Mouse (Mus musculus): ENCODE data around the gene Nudt17. TPM values are rescaled to one million over a fixed set of nuclear protein-coding genes. Genes with fewer than 3 reads are reported as not detected.
"Not testable (repeated sequence)": the region's sequence is repeated elsewhere in the genome, so short reads cannot be mapped to it uniquely, and the experiment has no call there.

Nudt17 gene
- 6.8 and 6.9 TPM in 2 replicates for polyA plus RNA-seq (2015; fragmentation: Nextera tagmentation; extraction: Ambion mirVana)

DNA sequence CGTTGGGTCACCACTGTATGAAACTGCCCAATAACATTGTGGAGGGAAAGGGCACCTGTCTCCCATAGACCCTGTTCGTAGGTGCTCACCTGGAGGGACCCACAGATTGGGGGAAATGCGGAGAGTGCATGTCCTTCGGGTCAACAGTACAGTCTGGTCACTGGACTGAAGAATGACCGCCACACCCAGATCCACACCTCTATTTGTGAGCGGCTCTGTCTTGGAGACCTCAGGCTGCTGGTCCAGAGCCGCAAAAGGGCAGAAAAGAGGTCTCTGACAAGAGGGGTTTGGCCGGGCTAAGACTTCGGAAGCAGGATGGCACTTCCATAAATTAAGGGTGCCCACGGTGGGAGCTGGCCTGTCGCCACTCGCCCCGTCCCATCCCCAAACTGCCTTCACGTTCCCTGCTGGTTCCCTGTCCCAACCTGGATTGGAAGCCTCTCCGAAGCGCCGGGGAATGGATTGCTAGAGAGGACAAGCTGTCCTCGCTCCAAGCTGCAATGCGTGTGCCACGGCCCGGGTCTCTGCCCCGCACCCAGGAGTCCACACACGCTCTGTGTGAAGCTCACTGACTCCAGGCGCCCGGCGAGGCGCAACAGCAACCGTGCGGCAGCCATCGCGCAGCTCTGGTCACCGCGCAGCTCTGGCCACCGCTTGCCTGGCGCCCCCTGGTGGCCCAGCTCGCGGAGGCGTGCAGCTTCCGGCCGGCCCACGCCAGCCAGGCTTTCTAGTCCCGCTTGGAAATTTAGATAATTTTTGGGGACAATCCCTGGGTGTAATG is at the start of gene Nudt17:
Nudt17 (minus strand) TSS at position 660 of the 781 bp plus-strand sequence.
- Histone ChIP-seq H3K4me2 (replicated peaks) (peak within 1 kb of the TSS; percentile 98), H3K27me3 (no peaks in the 10 kb centered on the region), H3K4me3 (peak within 1 kb of the TSS; percentile 60), H3K27ac (replicated peaks) (no peak within 1 kb of the TSS), H3K36me3 (peaks cover 38% of the 10 kb centered on the region), H3K4me1 (peaks cover 6% of the 10 kb centered on the region; the same call in 1 of the 2 replicates), H3K9ac (replicated peaks) (peak within 1 kb of the TSS; percentile 81), H3K9me3 (no peaks in the 10 kb centered on the region)
- ATAC-seq (replicated peaks) = peak; percentile 85
- WGBS = 5% methylated on average over 42 of the region's 42 CpGs

DNA sequence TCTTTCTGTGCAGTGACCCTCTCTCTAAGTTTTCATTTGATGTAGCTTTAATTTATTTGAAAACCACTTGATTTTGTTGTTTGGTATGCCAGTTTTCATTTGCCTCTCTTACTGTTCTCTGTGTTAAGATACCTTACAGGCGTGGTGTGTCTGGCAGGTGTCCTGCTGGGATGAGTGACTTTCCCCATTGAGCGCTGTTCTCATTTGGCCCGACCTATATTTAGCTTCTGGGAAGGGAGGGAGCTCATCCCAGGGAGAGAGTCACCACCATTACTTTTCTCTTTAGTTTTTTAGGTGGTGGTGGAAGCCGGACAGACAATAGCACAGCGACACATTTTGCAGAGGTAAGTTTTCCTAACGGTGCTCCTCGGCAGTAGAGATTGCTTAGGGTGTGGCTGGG is 49.3 kb upstream of the Nudt17 start:
- no peaks in the 10 kb centered on the region for H3K4me1 ChIP-seq
- no peaks in the 10 kb centered on the region for H3K9me3 ChIP-seq
- no peak overlapping the region for H3K9ac ChIP-seq (replicated peaks)
- WGBS = 57% methylated on average over 7 of the region's 7 CpGs
- no peaks in the 10 kb centered on the region for H3K36me3 ChIP-seq
- no peak overlapping the region for H3K4me2 ChIP-seq (replicated peaks)
- no peak overlapping the region for H3K4me3 ChIP-seq
- no peaks in the 10 kb centered on the region for H3K27me3 ChIP-seq
- no peak for ATAC-seq (replicated peaks)
- no peak overlapping the region for H3K27ac ChIP-seq (replicated peaks)

DNA sequence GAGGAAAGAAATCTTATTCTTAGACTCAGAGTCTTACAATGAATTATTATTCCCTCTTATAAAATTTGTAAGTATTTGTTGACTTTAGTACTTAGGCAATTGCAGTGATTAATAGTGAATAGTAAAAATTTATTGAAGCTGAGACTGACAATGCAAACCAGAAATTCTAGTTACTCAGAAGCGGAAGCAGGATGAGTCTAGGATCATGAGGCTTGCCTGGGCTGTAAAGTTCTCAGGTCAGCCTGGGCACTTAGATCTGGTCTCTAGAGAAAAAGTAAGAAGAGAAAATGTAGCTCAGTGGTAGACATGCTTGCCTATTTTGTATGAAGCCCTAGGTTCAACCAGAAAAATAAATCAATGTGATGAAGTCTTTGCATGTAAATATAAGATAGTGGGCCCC is 47.6 kb upstream of the Nudt17 start:
- Histone ChIP-seq H3K4me3 (no peak overlapping the region), H3K36me3 (no peaks in the 10 kb centered on the region), H3K27ac (replicated peaks) (no peak overlapping the region), H3K27me3 (no peaks in the 10 kb centered on the region), H3K9me3 (no peaks in the 10 kb centered on the region), H3K9ac (replicated peaks) (no peak overlapping the region), H3K4me2 (replicated peaks) (no peak overlapping the region), H3K4me1 (no peaks in the 10 kb centered on the region)
- WGBS = 100% methylated on average over 1 of the region's 1 CpGs
- no peak for ATAC-seq (replicated peaks)

DNA sequence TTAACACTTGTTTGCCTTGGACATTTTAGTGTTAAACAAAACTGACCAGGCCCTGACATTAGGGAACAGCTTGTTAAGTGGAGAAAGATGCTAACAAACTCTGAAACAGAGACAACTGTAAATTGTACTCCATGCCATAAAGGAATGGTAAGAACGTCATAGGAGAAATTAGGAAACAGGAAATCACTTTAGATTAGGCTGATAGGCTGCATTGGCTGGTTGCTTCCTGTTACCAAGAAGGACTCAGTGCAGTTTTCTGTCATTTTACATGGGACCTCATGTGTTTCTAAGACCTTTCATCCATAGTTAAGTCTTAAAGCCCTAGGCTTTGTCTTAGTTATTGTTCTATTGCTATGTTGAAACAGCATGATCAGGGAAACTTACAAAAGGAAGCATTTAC is 38.5 kb upstream of the Nudt17 start:
- Histone ChIP-seq H3K9ac (replicated peaks) (no peak overlapping the region), H3K27ac (replicated peaks) (no peak overlapping the region), H3K27me3 (no peaks in the 10 kb centered on the region), H3K4me3 (no peak overlapping the region), H3K36me3 (no peaks in the 10 kb centered on the region), H3K4me1 (no peaks in the 10 kb centered on the region), H3K4me2 (replicated peaks) (no peak overlapping the region), H3K9me3 (no peaks in the 10 kb centered on the region)
- no peak for ATAC-seq (replicated peaks)
- WGBS = 85% methylated on average over 1 of the region's 1 CpGs

DNA sequence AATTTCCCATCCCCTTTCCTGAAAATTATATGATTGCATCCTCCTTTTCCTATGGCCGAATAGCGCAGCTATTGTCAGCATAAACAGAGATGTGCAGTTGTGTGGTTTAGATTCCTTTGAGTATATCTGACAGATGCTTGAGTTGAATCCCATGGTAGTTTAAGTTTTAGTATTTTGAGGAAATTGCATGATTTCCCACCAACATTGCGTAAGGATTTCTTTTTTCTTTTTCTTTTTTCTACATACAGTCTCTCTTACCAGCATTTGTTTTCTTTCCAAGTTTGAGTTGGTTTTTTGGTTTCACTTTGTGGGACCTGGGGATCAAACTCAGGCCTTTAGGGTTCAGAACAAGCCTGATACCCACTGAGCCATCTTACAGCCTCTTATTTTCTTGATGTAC is 36.0 kb upstream of the Nudt17 start:
- no peak overlapping the region for H3K4me3 ChIP-seq
- no peak overlapping the region for H3K9ac ChIP-seq (replicated peaks)
- no peaks in the 10 kb centered on the region for H3K36me3 ChIP-seq
- ATAC-seq (replicated peaks) = no peak
- no peaks in the 10 kb centered on the region for H3K27me3 ChIP-seq
- no peak overlapping the region for H3K27ac ChIP-seq (replicated peaks)
- 98% methylated on average over 3 of the region's 3 CpGs for WGBS
- H3K9me3 ChIP-seq = no peaks in the 10 kb centered on the region
- no peak overlapping the region for H3K4me2 ChIP-seq (replicated peaks)
- H3K4me1 ChIP-seq = no peaks in the 10 kb centered on the region

DNA sequence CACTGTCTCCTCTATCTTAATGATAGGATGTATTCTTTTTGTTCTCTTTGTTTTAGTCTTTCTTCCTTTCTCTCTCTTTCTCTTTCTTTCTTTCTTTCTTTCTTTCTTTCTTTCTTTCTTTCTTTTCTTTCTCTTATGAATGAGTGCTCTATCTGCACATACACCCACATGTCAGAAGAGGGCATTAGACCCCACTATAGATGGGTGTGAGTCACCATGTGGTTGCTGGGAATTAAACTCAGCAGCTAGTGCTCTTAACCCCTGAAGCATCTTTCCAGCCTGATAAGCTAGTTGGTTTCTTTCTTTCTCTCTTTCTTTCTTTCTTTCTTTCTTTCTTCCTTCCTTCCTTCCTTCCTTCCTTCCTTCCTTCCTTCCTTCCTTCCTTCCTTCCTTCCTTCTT is 31.9 kb upstream of the Nudt17 start:
- ATAC-seq (replicated peaks); H3K27ac ChIP-seq (replicated peaks); H3K4me2 ChIP-seq (replicated peaks); H3K9ac ChIP-seq (replicated peaks); H3K4me1 ChIP-seq; H3K27me3 ChIP-seq; H3K4me3 ChIP-seq; H3K36me3 ChIP-seq; H3K9me3 ChIP-seq: not testable (repeated sequence)

DNA sequence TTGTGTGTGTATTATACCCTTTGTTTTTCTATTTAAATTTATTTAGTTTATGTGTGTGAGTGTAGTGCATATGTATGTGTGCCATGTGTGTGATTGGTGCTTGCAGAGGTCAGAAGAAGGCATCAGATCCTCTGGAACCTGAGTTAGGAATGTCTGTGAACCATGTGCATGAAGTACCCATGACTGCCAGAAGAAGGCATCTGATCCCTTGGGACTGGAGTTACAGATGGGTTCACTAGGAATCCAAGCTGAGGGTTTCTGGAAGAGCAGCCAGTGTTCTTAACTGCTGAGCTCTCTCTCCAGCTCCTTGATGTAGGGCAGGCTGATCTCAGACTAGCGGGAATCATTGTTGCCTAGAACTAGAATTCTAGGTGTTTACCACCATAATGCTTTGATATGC is 29.6 kb upstream of the Nudt17 start:
- no peak for ATAC-seq (replicated peaks)
- Histone ChIP-seq H3K27me3 (no peaks in the 10 kb centered on the region), H3K4me2 (replicated peaks) (no peak overlapping the region), H3K36me3 (no peaks in the 10 kb centered on the region), H3K9me3 (no peaks in the 10 kb centered on the region), H3K4me1 (no peaks in the 10 kb centered on the region), H3K4me3 (no peak overlapping the region), H3K9ac (replicated peaks) (no peak overlapping the region), H3K27ac (replicated peaks) (no peak overlapping the region)
- WGBS = 89% methylated on average over 1 of the region's 1 CpGs

DNA sequence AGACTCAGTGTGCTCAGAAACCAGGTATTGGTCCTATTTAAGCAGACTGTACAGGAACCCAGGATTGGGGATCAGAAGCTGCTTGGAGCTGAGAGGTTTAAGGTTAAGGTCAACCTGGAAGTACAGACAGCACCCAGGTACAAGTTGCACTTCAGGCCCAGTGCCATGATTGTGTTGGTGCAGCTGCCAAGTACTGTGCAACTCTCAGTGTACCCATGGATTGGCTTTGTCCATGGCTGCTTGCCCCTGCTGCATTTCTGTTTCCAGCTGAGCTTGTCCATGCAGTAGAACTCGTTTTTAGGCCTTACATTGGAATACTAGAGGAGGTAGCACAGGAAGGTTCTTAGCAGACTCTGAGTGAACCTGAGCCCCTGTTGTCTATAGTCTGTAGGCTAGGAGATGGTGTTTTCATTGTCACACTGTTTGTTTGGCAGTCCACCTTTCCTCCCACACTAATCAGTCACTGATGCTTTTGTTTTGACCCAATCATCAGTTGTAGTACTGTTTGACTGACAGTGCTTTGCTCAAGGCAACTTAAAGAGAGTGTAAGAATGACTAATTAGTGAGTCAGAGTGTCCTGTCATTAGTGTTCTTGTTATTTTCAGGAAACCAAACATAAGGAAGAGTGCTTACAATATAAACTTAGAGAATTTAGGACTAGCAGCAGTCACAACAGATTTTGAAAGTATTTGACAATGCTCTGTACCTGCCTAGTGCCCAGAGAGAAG is 28.8 kb upstream of the Nudt17 start:
- H3K36me3 ChIP-seq = no peaks in the 10 kb centered on the region
- H3K4me2 ChIP-seq (replicated peaks) = no peak overlapping the region
- no peak overlapping the region for H3K9ac ChIP-seq (replicated peaks)
- no peak for ATAC-seq (replicated peaks)
- H3K27me3 ChIP-seq = no peaks in the 10 kb centered on the region
- H3K27ac ChIP-seq (replicated peaks) = no peak overlapping the region
- WGBS = 45% methylated on average over 1 of the region's 1 CpGs
- no peak overlapping the region for H3K4me3 ChIP-seq
- H3K4me1 ChIP-seq = no peaks in the 10 kb centered on the region
- no peaks in the 10 kb centered on the region for H3K9me3 ChIP-seq

DNA sequence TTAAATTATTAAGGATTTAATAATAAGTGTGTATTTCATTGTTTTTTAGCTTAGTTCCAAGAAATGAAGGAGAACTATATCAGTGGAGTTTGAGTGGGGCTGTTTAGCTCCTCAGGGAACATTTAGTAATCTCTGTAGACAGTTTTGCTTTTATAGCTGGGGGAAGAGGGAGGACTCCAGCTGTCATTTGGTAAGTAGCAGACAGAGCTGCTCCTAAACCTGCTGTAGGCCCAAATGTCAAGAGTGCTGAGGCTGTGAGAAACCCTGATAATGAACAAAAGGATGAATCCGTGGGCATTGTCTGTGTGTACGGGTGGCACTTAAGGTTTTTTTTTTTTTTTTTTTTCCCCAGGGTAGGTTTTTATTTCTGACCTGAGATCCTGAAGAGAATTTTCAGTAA is 26.8 kb upstream of the Nudt17 start:
- no peak overlapping the region for H3K4me3 ChIP-seq
- no peaks in the 10 kb centered on the region for H3K27me3 ChIP-seq
- H3K4me2 ChIP-seq (replicated peaks) = no peak overlapping the region
- no peaks in the 10 kb centered on the region for H3K9me3 ChIP-seq
- WGBS = 86% methylated on average over 2 of the region's 2 CpGs
- no peak for ATAC-seq (replicated peaks)
- no peak overlapping the region for H3K27ac ChIP-seq (replicated peaks)
- no peak overlapping the region for H3K9ac ChIP-seq (replicated peaks)
- H3K36me3 ChIP-seq = no peaks in the 10 kb centered on the region
- H3K4me1 ChIP-seq = no peaks in the 10 kb centered on the region

DNA sequence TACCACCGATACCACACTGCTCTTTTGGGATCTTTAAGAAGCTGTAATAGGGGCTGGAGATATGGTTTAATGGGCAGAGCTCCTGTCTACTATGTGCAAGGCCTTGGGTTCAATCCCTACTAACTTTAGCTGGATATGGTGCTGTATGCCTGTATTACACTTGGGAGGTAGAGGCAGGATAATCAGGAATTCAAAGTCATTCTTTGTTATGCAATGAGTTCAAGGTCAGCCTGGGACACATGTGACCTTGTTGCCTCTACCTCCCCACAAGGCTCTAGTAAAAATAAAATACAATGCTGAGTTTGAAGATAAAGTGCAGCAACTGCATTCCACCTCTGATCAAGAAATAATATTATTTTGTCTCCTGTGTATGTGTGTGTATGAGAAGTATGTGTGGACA is 25.6 kb upstream of the Nudt17 start:
- Histone ChIP-seq H3K4me3 (no peak overlapping the region), H3K9me3 (no peaks in the 10 kb centered on the region), H3K27me3 (no peaks in the 10 kb centered on the region), H3K9ac (replicated peaks) (no peak overlapping the region), H3K36me3 (no peaks in the 10 kb centered on the region), H3K4me1 (peaks cover 10% of the 10 kb centered on the region), H3K27ac (replicated peaks) (no peak overlapping the region), H3K4me2 (replicated peaks) (no peak overlapping the region)
- 100% methylated on average over 1 of the region's 1 CpGs for WGBS
- no peak for ATAC-seq (replicated peaks)

DNA sequence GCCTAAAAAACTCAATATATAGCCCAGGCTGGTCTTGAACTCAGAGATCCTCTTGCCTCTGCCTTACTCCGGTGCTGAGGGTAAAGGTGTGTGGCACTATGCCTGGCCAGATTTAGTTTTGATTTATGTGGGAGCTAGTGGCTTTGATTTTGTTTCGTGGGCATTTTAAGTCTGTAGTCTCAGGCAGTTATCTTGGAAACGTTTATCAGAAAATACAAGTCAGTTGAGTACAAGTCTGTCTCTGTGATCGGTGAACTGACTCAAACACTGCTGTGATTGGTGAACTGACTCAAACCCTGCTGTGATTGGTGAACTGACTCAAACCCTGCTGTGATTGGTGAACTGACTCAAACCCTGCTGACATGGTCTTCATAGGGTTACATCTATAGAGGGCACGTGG is 22.4 kb upstream of the Nudt17 start:
- no peak overlapping the region for H3K4me3 ChIP-seq
- ATAC-seq (replicated peaks) = no peak
- peaks cover 25% of the 10 kb centered on the region for H3K4me1 ChIP-seq
- H3K9ac ChIP-seq (replicated peaks) = no peak overlapping the region
- no peaks in the 10 kb centered on the region for H3K27me3 ChIP-seq
- H3K36me3 ChIP-seq = no peaks in the 10 kb centered on the region
- H3K4me2 ChIP-seq (replicated peaks) = no peak overlapping the region
- H3K27ac ChIP-seq (replicated peaks) = no peak overlapping the region
- WGBS = 78% methylated on average over 5 of the region's 5 CpGs
- H3K9me3 ChIP-seq = no peaks in the 10 kb centered on the region

DNA sequence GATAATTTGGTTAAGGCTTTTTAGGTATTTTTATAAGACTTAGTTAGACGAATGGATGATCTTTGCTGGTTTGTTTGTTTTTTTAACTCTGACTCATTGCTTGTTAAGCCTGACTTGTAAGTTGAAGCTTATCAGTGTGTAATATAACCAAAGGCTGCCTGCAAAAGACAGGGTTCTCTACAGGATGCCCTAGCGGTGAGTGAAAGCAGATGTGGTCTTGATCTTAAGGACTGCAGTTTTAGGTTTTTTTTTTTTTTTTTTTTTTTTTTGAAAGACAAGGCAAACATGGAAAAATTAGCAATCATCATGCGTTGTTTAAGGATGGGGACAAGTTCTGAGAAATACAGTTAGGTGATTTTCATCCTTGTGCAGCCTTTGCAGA is 21.0 kb upstream of the Nudt17 start:
- 85% methylated on average over 3 of the region's 3 CpGs for WGBS
- H3K9ac ChIP-seq (replicated peaks) = peak overlapping the region; percentile 73; the same call in 1 of the 2 replicates
- no peaks in the 10 kb centered on the region for H3K27me3 ChIP-seq
- peaks cover 28% of the 10 kb centered on the region for H3K4me1 ChIP-seq
- H3K4me2 ChIP-seq (replicated peaks) = peak overlapping the region; percentile 54; the same call in 1 of the 2 replicates
- no peaks in the 10 kb centered on the region for H3K36me3 ChIP-seq
- no peaks in the 10 kb centered on the region for H3K9me3 ChIP-seq
- no peak overlapping the region for H3K27ac ChIP-seq (replicated peaks)
- no peak overlapping the region for H3K4me3 ChIP-seq
- ATAC-seq (replicated peaks) = no peak
